Mouse (Mus musculus): ENCODE measurements around the gene Carmil1.

Gene Carmil1

DNA sequence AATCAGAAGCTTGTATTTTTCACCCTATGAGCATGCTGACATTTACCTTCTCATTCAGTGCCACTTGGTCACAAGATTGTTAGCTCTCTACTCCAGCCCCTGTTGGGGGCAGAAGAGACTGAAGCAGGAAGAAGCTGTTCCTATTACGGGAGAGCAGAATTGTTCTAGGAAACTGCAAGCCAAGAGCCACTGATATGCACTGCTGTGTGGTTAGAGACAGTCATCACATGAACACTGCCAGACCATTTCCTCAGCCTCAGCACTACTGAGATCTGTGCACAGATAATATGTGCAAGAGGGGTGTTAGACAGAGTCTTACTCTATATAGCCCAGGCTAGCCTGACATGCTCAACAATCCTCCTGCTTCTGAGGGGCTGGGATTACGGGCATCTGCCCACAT, 69.4 kb downstream of the Carmil1 start:
- DNase-seq (ENCODE audit: extremely low spot score), result no peak

DNA sequence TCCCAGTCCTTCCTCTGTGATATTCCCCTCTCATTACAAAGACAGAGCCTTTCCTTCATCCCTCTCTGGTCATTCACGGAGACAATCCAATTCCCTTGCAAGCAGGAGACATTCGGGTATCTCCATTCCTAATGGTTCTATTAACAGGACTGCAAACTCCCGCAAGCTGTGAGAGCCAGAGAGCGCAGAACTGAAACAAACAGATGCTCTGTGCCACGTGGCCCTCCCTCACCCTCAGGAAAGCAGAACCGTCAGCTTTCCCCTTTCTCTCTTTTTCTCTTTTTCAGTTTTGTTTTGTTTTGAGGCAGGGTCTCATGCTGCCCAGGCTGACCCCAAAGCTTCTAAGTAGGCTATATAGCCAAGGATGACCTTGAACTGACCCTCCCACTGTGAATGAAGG, 74.5 kb downstream of the Carmil1 start:
- DNase-seq (ENCODE audit: extremely low spot score), result no peak

DNA sequence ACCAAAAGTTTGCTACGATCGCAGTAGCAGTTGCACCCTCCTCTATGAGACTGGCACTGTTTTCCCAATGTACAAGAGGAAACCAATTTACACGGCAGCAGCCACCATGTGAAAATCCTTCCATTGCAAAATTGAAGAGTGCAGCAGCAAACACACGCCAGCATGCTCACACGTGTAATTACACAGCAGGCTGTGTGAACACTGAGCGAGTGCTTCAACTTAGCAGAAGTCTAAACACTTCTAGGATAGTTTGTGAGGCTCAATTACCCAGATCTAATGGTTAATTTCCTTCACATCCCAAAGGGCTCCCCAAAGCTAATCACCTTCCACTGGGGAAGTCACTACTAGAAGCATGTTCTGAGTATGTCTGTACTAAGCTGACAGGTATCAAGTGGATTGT, 78.3 kb downstream of the Carmil1 start:
- no peak for DNase-seq (ENCODE audit: extremely low spot score)

DNA sequence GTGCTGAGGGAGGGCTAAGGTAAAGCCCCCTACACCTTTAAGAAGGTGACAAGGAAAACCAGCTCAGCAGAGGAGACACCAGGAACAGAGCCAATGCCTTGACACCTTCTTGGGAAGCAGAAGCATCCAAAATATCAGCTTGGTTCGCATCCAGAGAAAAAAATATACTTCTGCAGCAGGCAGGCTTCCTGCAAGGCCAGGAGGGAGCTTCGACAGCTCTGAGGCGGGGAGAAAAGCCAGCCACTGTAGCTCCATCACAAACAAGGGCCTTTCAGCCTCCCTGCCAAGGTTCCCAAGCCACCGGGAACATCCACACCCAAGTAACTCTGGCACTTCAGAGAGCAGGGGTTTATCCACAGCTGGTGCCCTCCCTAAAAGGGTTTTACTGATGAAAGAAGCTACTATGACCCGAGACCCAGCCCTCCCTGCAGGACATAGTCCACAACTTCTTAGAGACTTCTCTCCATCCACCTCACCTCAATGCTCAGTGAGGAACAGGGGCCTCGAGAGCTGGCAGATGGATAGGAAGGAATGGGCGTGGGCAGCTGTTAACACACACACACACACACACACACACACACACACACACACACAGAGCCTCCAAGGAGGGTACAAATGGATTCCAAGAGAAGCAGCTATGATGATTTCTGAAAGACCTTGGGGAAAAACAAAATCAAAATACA, 80.6 kb downstream of the Carmil1 start:
- no peak for DNase-seq (ENCODE audit: extremely low spot score)

DNA sequence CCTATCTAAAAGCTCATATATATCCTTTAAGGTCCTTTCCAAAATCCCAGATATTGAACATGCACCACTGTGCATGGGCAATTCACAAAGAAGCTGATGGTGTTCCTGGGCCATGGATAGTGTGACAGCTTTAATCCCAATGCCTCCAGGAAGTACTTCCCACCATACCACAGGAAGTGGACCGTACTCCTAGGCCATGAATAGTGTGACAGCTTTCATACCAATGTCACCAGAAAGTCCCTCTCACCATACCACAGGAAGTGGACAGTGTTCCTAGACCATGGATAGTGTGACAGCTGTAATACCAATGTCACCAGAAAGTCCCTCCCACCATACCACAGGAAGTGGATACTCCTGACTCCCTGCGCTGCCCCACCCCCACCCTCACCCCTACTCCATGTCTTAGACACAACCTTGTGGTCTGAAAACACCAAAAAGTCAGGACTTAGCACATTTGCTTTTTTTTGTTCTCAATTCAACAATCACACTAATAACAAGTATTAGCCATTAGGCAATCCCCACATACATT, 82.1 kb downstream of the Carmil1 start:
- DNase-seq (ENCODE audit: extremely low spot score), result no peak

DNA sequence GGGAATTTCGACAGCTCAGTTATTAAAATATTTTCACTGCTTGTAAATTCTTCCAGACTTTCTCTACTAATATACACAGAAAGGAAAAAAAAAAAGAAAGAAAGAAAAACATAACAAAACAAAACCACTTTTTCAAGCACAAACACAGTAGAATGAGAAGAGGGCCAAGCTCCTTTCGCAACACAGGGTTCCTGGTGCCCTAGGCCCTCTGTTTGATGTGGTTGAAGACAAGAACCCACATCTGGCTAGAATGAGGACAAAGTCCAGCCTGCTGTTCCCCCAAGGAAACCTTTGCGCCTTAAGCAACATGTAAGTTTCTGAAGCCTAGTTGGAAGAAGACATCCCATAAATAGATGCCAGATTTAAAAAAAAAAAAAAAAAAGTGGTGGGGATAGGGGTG, 85.2 kb downstream of the Carmil1 start:
- no peak for DNase-seq (ENCODE audit: extremely low spot score)

DNA sequence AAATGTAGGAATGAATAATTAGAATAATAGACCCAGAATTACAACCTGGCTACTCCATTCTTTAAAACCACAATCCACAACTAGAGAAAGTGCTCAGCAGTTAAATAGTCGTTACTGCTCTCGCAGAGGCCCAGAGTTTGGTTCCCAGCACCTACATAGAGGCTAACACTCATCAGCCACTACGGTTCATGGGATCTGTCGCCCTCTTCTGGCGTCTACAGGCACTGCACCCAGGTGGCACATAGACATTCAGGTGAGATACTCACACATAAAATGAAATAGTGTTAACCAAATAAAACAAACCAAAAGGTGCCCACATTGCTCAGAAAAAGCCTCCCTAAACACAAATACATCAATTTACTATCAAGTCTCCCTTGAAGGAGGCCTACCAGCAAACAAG, 86.6 kb downstream of the Carmil1 start:
- no peak for DNase-seq (ENCODE audit: extremely low spot score)

DNA sequence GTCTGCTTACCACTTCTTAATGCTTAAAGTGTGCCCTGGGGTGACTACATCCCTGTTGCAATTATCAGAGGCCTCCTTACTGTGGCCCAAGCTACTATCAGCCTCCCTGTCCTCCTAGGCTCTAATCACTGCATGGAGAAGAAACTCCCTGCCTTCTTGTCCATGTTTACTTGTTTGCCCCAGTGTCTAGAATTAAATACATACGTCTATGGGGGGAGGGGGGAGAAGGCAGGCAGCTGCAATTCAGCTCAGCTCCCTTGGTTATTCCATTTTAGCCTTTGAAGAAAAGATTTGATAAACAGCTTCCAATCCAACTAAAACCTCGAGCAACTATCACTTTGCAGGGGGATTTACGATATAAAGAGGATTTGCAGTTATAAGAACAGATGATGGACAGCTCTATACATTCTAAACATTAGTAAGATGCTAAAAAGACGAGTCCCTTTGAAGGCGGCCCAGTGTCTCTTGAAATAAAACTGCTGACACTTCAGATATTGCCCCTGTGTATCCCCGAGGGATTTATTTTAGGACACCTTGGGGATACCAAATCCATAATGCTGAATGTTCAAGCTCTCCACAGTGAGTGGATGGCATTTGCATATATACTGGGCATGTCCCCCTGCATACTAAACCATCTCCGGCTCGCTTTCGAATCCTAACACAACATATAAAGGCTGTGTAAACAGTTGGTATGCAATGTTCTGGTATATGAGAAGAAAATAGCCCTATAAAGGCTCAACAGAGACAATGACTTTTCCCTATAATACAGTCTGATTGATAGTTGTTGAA, 89.5 kb downstream of the Carmil1 start:
- DNase-seq (ENCODE audit: extremely low spot score), result no peak

DNA sequence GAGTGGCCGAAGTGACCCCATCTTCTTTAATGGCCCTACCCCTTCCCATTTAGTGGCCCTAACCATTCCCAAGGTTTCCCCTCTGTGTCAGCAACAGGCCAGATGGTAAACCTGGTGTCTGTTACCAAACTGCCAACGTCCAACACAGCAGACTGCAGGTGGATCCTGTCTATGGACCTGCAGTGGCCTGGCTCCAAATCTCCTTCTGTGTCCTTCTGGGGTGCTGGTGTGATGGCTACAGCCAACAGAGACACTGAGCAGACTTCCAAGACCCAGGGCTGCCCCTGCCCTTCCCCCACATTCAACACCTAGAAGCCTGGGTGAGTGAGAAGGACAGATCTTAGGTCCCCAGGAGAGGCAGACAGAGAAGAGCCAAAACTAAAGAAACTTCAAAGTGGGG, 93.6 kb downstream of the Carmil1 start:
- no peak for DNase-seq (ENCODE audit: extremely low spot score)

DNA sequence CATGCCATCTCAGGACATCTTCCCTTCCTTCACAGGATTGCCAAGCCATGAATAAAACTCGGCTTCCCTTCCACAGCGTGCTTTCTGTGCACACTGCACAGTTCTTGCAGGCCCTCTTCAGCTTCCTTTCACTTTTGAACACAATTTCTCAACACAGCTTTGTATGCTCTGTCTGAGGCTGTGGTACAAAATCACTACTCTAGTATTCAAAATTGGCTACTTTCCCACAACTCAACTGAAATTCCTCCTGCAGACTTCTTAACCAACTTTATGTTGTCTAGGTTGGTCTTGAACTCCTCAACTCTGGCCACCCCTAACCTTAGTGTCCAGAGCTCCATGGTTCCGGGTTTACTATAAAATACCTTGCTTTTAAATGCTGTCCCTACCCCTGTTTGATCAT, 95.0 kb downstream of the Carmil1 start:
- DNase-seq (ENCODE audit: extremely low spot score), result no peak

DNA sequence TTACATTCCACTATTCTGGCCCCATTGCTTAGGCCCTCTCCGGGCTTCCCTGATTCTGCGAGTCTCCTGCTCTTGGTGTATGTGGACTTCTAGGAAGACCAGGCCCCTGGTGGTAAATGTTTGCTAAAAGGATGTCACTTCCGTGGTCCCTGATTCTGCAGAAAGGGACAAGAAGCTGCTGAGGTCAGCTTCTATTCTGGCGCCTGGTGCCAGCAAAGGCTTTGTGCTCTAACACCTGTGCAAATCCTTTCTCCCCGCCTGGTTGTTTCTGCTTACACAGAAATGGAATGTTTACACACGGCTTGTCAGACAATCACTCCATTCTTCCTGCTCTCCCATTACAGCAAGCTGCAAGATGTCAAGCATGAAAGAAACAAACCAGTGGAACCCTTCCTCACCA, 97.7 kb downstream of the Carmil1 start:
- DNase-seq (ENCODE audit: extremely low spot score), result no peak

DNA sequence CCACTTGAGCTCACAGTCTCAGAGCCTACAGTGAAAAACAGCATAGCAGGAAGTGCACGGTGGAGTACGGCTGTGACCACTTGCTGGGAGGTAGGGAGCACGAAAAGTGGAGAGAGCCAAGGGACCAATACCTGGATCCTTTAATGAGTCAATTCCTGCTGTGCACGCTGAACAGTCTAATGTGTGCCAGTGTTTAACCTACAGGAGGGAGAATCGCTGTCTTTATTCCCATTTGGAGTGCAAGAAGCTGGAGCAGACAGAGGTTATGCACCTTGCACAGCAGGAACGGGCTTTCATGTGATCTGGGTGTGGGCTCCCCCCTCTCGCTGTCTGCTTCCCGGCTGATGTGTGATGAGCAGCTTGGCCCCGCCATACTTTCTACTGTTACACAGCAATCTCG, 101.1 kb downstream of the Carmil1 start:
- DNase-seq (ENCODE audit: extremely low spot score), result no peak

DNA sequence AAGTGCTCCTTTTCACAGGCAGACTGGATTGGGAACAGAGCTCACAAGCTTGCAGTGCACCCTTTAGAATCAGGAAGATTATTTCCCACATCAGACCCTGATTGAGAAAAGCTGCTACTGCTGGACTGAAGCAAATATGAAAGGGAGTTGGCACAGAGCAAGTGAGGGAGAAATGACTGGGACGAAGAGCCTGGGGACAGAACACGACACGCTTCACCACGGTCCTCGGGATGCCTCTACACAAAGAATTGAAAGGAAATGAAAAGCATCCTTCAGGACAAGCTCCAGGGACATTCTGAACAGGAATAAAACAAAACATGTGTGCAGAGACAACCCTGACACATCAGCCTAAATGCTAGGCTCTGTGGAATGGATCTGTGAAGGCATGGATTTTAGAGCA, 103.0 kb downstream of the Carmil1 start:
- DNase-seq (ENCODE audit: extremely low spot score), result no peak

DNA sequence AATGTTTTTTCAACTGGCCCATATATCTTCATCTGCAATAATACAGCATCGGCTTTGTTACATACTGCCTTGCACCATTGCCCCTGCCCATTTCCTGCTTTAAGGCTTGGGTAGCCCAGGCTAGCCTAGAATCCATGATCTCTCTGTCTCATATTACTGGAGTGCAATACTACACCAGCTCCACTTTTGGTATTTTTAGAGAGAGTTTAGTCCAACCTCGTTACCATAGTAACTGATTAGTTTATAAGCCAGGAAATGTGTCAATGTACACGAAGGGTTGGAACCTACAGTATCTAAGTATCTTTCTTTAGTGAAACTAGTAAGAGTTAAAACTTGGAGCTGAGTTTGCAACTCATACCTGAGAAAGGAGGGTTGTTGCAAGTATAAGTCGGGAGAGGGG, 103.8 kb downstream of the Carmil1 start:
- no peak for DNase-seq (ENCODE audit: extremely low spot score)

DNA sequence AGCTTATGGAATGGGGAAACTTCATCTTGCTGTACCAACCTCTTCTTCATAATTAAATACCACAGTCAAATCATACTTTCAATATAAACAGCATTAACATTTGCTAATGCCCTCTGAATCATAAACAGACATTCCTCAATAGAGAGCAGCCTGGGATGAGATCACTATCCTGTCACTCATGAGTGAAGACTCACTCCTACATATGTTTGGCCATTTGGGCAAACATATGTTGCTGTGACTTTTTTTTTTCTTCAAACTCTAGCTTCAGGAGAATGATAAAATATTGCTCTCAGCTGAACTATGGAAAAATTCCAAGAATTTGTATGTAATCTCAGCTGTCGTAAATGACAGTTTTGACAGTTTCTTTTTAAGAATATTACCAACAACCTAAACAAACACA, 110.9 kb downstream of the Carmil1 start:
- no peak for DNase-seq (ENCODE audit: extremely low spot score)

DNA sequence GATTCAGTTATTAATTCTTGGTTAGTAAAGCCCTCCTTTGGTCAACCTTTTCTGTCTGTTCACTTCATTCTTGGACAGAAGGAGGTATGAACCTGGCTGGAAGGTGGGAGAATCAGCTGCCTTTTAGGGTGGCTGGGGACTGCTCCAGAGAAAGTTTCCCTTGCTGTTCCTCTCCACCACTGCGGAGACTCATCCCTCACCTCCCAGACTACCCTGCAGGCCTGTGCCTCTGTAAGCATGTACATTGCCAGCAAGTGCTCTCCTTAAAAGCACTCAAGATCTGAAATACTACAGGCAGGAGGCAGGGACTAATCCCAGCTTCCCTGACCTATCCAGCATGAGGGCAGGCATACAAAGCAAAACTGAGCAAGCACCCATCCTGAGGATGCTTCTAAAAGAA, 117.2 kb downstream of the Carmil1 start:
- DNase-seq (ENCODE audit: extremely low spot score), result no peak

DNA sequence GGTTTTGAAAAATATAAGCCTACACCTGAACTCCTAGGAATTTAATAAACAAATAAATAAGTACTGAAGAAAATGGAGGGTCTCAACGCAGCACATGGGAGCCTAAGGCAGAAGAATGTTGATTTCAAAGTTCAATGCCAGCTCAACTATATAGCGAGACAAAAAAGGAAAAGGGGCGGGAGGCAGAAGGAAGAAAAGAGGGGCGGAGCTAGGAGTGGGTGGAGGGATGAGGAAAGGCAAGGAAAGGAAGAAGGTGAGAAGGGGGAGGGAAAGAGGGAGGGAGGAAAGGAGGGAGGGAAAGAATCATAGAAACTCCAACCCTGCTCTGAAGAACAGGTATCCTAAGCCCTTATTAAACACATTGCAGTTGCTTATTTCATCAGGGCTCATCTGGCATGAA, 119.5 kb downstream of the Carmil1 start:
- DNase-seq (ENCODE audit: extremely low spot score), result no peak

DNA sequence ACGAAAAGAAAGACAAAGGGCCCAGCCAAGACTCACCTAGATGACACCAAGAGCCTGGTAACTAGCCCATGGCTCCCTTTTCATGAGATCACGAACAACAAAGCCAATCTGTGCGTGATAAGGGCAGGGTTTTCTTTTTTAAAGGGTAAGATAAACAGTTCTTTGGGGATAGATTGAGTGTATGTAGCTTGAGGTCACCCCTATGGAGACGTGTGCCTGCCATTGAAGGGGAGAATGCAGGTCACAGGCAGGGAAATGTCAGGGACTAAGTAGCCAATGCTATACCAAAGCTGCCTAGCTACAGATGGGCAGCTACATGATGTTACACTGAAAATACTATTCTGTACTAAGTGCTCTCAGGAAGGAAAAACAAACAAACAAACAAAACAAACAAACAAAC, 120.6 kb downstream of the Carmil1 start:
- DNase-seq (ENCODE audit: extremely low spot score), result no peak

DNA sequence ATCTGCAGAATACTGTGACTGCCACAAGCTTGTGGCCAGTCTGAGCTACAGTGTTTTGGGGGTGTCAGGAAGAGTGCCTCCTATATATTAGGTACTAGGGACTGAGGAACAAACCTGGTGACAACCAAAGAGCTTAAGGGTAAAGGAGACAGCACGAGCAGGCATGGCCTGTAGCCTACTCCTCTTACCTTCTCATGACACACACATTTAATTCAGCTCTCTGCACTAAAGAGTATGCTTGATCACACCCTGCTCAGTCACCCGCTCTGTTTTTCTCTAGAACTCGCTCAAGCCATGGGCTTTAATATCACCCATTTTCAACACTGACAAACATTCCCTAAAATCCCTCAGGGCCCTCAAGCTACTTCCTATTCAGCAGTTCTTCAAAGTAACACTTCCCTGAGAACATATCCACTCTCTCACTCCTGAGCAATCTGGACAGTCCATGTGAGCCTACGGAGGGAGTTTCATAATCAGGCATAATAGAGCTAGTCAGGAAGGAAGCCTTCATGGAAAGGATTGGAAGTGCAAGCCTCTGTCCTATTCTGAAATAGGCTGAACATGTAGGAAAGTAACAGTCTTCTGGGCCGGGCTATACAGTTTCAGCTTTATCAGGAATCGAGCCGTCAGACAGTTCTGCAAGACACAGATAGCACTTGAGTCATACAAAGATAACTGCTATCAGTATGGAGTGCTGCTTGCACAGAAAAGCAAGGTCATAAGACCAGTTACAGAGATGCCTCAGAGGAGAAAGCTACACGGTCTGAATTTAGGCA, 121.2 kb downstream of the Carmil1 start:
- DNase-seq (ENCODE audit: extremely low spot score), result no peak

DNA sequence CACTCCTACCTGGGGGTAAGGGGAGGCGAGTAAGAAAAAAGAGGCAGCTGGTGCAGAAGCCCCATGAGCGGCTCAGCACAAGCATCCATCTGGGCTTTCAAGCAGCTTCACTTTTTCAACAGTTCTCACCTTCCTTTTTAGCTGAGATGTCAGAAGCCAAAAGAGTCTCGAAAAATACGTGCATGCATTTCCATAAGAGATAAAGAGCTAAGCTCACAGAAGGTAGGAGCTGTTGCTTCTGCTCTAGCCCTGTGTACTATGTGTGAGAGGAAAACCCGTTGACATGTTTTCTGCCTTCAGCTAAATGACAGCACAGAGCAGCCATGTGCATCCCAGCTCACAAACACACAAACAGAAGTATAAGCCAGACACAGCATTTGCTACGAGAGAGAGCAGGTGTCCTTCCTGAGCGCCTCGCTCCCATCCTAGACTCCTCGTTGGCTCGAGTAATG, 123.0 kb downstream of the Carmil1 start:
- DNase-seq (ENCODE audit: extremely low spot score), result no peak

DNA sequence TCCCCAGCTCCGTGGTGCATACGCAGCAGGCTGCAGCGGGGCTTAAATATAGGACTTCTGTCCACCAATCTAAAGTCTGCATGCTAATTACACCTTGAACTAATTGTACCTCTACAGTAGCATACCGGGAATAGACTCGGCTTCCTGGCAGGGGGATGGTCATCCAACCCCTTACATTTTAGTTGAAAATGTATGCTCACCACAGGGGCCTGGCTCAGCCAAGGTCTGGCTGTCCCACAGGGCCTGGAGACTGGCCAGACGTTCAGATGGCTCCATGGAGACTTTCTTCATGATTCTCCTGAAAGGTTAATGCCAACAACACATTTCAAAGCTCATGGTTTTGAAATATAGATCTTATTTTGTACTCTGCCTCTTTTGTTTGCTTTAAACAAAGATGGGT, 125.4 kb downstream of the Carmil1 start:
- DNase-seq (ENCODE audit: extremely low spot score), result no peak

DNA sequence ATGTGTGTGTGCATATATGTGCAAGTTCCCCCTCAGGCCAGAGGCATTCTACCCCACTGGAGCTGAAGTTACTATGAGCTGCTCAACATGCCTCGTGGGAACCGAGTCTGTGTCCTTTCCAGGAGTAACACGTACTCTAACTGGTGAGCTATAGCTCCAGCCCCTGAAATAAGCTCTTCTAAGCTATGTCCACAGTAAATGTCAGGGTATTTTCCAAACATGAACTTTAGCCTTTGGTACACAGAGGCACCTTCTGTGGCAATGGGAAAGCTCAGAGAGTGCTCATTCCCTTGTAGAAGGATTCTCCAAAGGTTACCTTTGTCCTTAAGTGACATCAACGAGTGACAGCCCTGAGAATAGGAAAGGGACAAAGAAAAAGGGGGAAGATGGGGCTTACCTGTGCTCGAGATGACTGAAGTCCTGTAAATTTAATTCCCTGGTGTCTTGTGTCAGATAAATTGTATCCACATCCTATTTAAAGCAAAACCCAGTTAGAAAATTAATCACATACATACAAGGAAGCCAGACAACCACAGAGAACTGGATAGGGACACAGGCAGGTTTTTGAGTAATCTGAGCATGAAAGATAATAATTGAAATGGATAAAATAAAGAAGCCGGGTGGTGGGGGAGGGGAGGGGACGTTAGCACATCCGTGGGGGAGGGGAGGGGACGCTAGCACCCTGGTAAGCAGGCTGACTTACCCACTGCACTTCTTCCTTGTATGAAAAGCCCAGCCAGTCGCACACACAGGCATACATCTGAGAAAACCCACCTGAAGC, 126.1 kb downstream of the Carmil1 start:
- DNase-seq (ENCODE audit: extremely low spot score), result no peak

All from embryo, embryonic 9.5 days (tissue).